Mouse (Mus musculus) CH12.LX (cell line): ENCODE results near the gene Fat3. TPM values are rescaled to one million over a fixed set of nuclear protein-coding genes. Genes with fewer than 3 reads are reported as not detected.
A peak's percentile ranks its signal among the peaks of the same experiment; 100 is the strongest.

ENCODE experiments used
- DNase-seq: peaks from one replicate; pipeline ENCODE4 v3.0.0-alpha.2; 2013; ENCODE audit errors: extremely low read depth
- H3K27ac ChIP-seq: 2 replicates; pipeline ENCODE4 v1.5.1; 2012; ENCODE audit warnings: low read depth, mild to moderate bottlenecking, control low read depth, moderate library complexity; ENCODE audit not compliant: insufficient read depth
- H3K27me3 ChIP-seq: replicated peaks from 2 replicates; pipeline ENCODE3; 2012; ENCODE audit warnings: inconsistent platforms
- H3K36me3 ChIP-seq, 2 experiments: replicated peaks in 1 of 2; 2 replicates each; pipeline versions ENCODE3 to v1.6.1; 2012; ENCODE audit warnings: inconsistent platforms in 1 of 2, low read length in 1 of 2, mild to moderate bottlenecking in 1 of 2, mixed read lengths in 1 of 2, moderate library complexity in 1 of 2; ENCODE audit not compliant: control insufficient read depth in 1 of 2, insufficient read depth in 1 of 2
- H3K4me1 ChIP-seq, 2 experiments: 2 replicates each; pipeline ENCODE4 v1.6.1; 2012; ENCODE audit warnings: inconsistent platforms in 1 of 2, moderate library complexity in 1 of 2; ENCODE audit not compliant: insufficient read depth in 2 of 2, control insufficient read depth in 1 of 2
- H3K4me2 ChIP-seq: 2 replicates; pipeline ENCODE4 v1.6.1; 2012; ENCODE audit warnings: low read depth, mild to moderate bottlenecking, control low read depth; ENCODE audit not compliant: poor library complexity, insufficient read depth, severe bottlenecking
- H3K4me3 ChIP-seq, 3 experiments: fragments of 150-350 bp in 1 of 3; sonication (generic) in 1 of 3; replicated peaks in 1 of 3; 2 replicates each; pipeline versions ENCODE3 to v1.5.1; 2011 to 2012; ENCODE audit warnings: low read depth in 2 of 3, low read length in 2 of 3, mild to moderate bottlenecking in 2 of 3, moderate library complexity in 2 of 3, control low read depth in 1 of 3, improper control_type of control experiment in 1 of 3, inconsistent platforms in 1 of 3, mixed read lengths in 1 of 3; ENCODE audit not compliant: poor library complexity in 1 of 3
- H3K79me2 ChIP-seq: replicated peaks from 2 replicates; pipeline ENCODE4 v1.6.1; 2012; ENCODE audit warnings: mild to moderate bottlenecking, moderate library complexity; ENCODE audit not compliant: control insufficient read depth, poor library complexity, insufficient read depth, severe bottlenecking; ENCODE audit errors: extremely low read depth
- H3K9ac ChIP-seq: 2 replicates; pipeline ENCODE4 v1.6.1; 2012; ENCODE audit warnings: low read depth, mild to moderate bottlenecking, control low read depth, moderate library complexity; ENCODE audit not compliant: insufficient read depth
- H3K9me3 ChIP-seq: replicated peaks from 2 replicates; pipeline ENCODE3; 2012; ENCODE audit warnings: low read length, inconsistent platforms, mixed read lengths
- BHLHE40 ChIP-seq: IDR thresholded peaks from 2 replicates; pipeline ENCODE4 v1.6.1; 2011; ENCODE audit warnings: mild to moderate bottlenecking, low read depth, low read length, improper control_type of control experiment
- CHD2 ChIP-seq: IDR thresholded peaks from 2 replicates; pipeline ENCODE4 v1.6.1; 2011; ENCODE audit warnings: low read length, improper control_type of control experiment
- CTCF ChIP-seq, 2 experiments: IDR thresholded peaks in 1 of 2; conservative IDR thresholded peaks in 1 of 2; 2 replicates each; pipeline ENCODE4 v1.5.1; 2011 to 2012; ENCODE audit warnings: low read depth in 2 of 2, low read length in 2 of 2, improper control_type of control experiment in 1 of 2, inconsistent platforms in 1 of 2, mild to moderate bottlenecking in 1 of 2, moderate library complexity in 1 of 2
- ELF1 ChIP-seq: IDR thresholded peaks from 2 replicates; pipeline ENCODE4 v1.6.1; 2014; ENCODE audit warnings: low read depth, mild to moderate bottlenecking, inconsistent platforms, low read length, improper control_type of control experiment
- EP300 ChIP-seq: IDR thresholded peaks from 2 replicates; pipeline ENCODE4 v1.6.1; 2011; ENCODE audit warnings: low read length, improper control_type of control experiment
- HCFC1 ChIP-seq: IDR thresholded peaks from 2 replicates; pipeline ENCODE4 v1.6.1; 2012; ENCODE audit warnings: low read depth, mild to moderate bottlenecking, inconsistent platforms, low read length, improper control_type of control experiment
- IRF4 ChIP-seq: IDR thresholded peaks from 2 replicates; pipeline ENCODE4 v1.6.1; 2014; ENCODE audit warnings: low read depth, mild to moderate bottlenecking, inconsistent platforms, low read length, improper control_type of control experiment
- MAFK ChIP-seq: IDR thresholded peaks from 2 replicates; pipeline ENCODE4 v1.6.1; 2011; ENCODE audit warnings: low read length, improper control_type of control experiment; ENCODE audit not compliant: insufficient replicate concordance
- MXI1 ChIP-seq: IDR thresholded peaks from 2 replicates; pipeline ENCODE4 v1.6.1; 2011; ENCODE audit warnings: mild to moderate bottlenecking, low read depth, low read length, improper control_type of control experiment
- MYC ChIP-seq: IDR thresholded peaks from 2 replicates; pipeline ENCODE4 v1.6.1; 2011; ENCODE audit warnings: low read depth, mild to moderate bottlenecking, improper control_type of control experiment, low read length
- NELFE ChIP-seq: IDR thresholded peaks from 2 replicates; pipeline ENCODE4 v1.6.1; 2011; ENCODE audit warnings: low read depth, low read length, improper control_type of control experiment
- POLR2A ChIP-seq: IDR thresholded peaks from 2 replicates; pipeline ENCODE4 v1.6.1; 2011; ENCODE audit warnings: low read depth, mild to moderate bottlenecking, improper control_type of control experiment, low read length
- SMC3 ChIP-seq: IDR thresholded peaks from 2 replicates; pipeline ENCODE4 v1.6.1; 2011; ENCODE audit warnings: low read depth, low read length, improper control_type of control experiment
- USF1 ChIP-seq: IDR thresholded peaks from 2 replicates; pipeline ENCODE4 v1.6.1; 2014; ENCODE audit warnings: low read depth, mild to moderate bottlenecking, inconsistent platforms, low read length, improper control_type of control experiment
- USF2 ChIP-seq: conservative IDR thresholded peaks from 2 replicates; pipeline ENCODE4 v1.6.1; 2011; ENCODE audit warnings: low read depth, low read length, improper control_type of control experiment
- ZC3H11A ChIP-seq: IDR thresholded peaks from 2 replicates; pipeline ENCODE4 v1.6.1; 2012; ENCODE audit warnings: low read depth, mild to moderate bottlenecking, inconsistent platforms, low read length, improper control_type of control experiment
- ZMIZ1 ChIP-seq: IDR thresholded peaks from 2 replicates; pipeline ENCODE4 v1.6.1; 2012; ENCODE audit warnings: low read depth, mild to moderate bottlenecking, inconsistent platforms, low read length, improper control_type of control experiment
- ZNF384 ChIP-seq: IDR thresholded peaks from 2 replicates; pipeline ENCODE4 v1.6.1; 2012; ENCODE audit warnings: low read depth, low read length, improper control_type of control experiment, inconsistent platforms
- dilution Hi-C: fragments of 300-500 bp; cut with MboI; formaldehyde crosslinking; loops from 2 replicates; pipeline ENCODE4 v1.14.3; 2020; ENCODE audit warnings: low sequenced_read_pairs; ENCODE audit not compliant: extremely low pct_unique_long_range_greater_than_20kb, extremely low pct_ligation_motif_present
- in situ Hi-C: fragments of 300-500 bp; cut with MboI; formaldehyde crosslinking; loops from 3 replicates; pipeline ENCODE4 v1.14.3; 2019; ENCODE audit warnings: low sequenced_read_pairs, low pct_ligation_motif_present, low pct_unique_long_range_greater_than_20kb, mixed read lengths
- polyA plus RNA-seq: library from polyadenylated mRNA; unstranded; fragments of >175 nt; gene quantifications from 2 replicates; pipeline ENCODE4 v1.2.1, GENCODE M21; 2012; ENCODE audit warnings: low read depth; ENCODE audit not compliant: insufficient read length
- total RNA-seq, 2 experiments: library from RNA; depleted of rRNA; stranded (reverse); fragments of 300-350 nt in 1 of 2; fragments of >200 nt in 1 of 2; gene quantifications; 2 replicates each; pipeline ENCODE4 v1.2.3; 2012 to 2014

Gene Fat3
- total and polyA plus RNA-seq, 3 experiments, result 0.03 to 0.07 TPM; not detected in 1

DNA sequence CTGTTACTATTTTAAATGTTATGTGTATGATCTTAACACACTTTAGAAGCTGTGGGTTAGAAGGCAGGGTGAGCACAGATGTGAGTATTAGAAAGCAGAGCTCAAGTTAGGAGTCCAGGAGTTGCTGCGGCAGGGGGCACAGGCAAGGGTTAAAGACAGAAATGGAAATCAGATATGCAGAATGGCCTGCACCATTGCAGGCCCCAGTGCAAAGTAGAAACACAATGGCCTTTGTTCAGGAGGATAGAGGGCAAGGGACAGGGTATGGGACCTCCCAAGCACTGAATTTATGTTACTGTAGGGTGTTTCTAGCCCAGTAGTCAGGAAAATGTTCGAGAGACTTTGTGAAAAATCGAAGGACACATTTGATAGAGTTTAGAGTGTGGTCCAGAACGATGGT is 269.5 kb downstream of the Fat3 start:
- no peak for DNase-seq
- Histone ChIP-seq H3K27ac (no peak overlapping the region), H3K36me3 (no peaks in the 10 kb centered on the region), H3K4me3 (no peak overlapping the region), H3K27me3 (no peaks in the 10 kb centered on the region), H3K4me2 (no peak overlapping the region), H3K9ac (no peak overlapping the region), H3K4me1 (peaks cover 8 to 14% of the 10 kb centered on the region in 2 experiments; a peak in 3 of 4 replicates), H3K9me3 (no peaks in the 10 kb centered on the region), H3K79me2 (no peaks in the 10 kb centered on the region)
- dilution Hi-C loops (no loop called here), in situ Hi-C loops (no loop called here)
- TF ChIP-seq NELFE, result no peak
- TF ChIP-seq USF2, result no peak
- TF ChIP-seq MAFK, result no peak
- TF ChIP-seq SMC3, result no peak
- no peak for TF ChIP-seq POLR2A
- no peak for TF ChIP-seq HCFC1
- no peak for TF ChIP-seq ZC3H11A
- no peak for TF ChIP-seq USF1
- no peak for TF ChIP-seq MYC
- TF ChIP-seq ELF1, result no peak
- TF ChIP-seq BHLHE40, result no peak
- TF ChIP-seq IRF4, result no peak
- TF ChIP-seq ZMIZ1, result no peak
- TF ChIP-seq ZNF384, result no peak
- no peak for TF ChIP-seq CTCF (conservative IDR thresholded peaks at IDR 0.05 in 1 of 2, IDR thresholded peaks at IDR 0.05 in 1 of 2; ENCODE audit: low read depth in 2 of 2, low read length in 2 of 2)
- no peak for TF ChIP-seq MXI1

DNA sequence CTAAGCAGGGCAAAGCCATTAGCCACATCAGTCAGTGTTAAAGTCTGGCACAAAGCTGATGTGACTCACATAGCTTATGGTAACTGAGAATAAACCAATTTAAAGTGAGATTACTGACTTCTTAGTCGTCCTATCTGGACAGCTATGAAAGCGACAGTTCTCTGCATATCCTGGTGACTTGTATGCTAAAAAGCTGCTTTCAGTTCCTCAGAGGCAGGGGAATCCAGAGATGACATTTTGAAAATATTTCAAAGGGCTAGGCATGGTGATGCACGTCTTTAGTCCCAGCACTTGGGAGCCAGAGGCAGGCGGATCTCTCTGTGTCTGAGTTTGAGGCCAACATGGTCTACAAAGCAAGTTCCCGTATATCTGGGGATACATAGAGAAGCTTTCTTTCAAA is 272.2 kb downstream of the Fat3 start:
- Histone ChIP-seq H3K36me3 (no peaks in the 10 kb centered on the region), H3K9ac (no peak overlapping the region), H3K4me2 (peak overlapping the region; percentile 6; the same call in 1 of the 2 replicates), H3K79me2 (no peaks in the 10 kb centered on the region), H3K9me3 (no peaks in the 10 kb centered on the region), H3K27ac (no peak overlapping the region), H3K4me3 (no peak overlapping the region), H3K4me1 (peaks cover 7 to 14% of the 10 kb centered on the region in 2 experiments; a peak in 3 of 4 replicates), H3K27me3 (no peaks in the 10 kb centered on the region)
- in situ Hi-C loops, result no loop called here
- dilution Hi-C loops, result no loop called here
- TF ChIP-seq EP300, result peak; percentile 66
- no peak for TF ChIP-seq USF2
- peak; percentile 78 for TF ChIP-seq IRF4
- TF ChIP-seq MAFK, result 0 out of 2 replicates have a peak, but pooled peaks have one; percentile 8
- no peak for TF ChIP-seq CHD2
- TF ChIP-seq BHLHE40, result 0 out of 2 replicates have a peak, but pooled peaks have one; percentile 10
- DNase-seq, result peak; percentile 24
